Mouse (Mus musculus): ENCODE measurements at regions not wholly inside any gene's neighbourhood (a gene's known extent, or its start where the extent isn't known, plus 50 kb on each side); places are given as distances from the start of the nearest gene placed in this dataset.

DNA sequence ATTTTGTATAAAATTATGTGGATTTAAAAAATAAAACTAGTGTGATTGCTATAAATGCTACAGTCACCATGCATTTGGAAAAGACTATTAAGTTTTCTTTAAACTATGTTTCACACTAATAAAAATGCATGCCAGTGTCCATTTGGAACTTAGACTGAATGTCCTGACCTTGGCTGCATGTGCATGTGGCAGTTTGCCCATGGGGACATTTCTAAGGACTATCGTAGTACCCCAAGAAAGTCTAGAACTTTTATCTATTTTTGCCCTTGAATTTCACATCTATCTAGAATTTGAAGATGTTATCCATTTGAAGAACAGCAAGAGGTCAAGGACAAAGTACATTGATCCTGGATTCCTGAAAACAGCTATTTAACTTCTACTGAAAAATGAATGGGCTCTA, 745.9 kb downstream of the Tmem182 start:
- TF ChIP-seq CTCF (IDR thresholded peaks at IDR 0.05; ENCODE audit: borderline replicate concordance, insufficient read depth, low read depth, low read length) = no peak
- TF ChIP-seq POLR2A (IDR thresholded peaks at IDR 0.05; ENCODE audit: borderline replicate concordance, insufficient read depth, low read length) = no peak

All from cerebellum, adult 2 months (tissue).